Mouse (Mus musculus): ENCODE measurements around the gene Btg4.

DNA sequence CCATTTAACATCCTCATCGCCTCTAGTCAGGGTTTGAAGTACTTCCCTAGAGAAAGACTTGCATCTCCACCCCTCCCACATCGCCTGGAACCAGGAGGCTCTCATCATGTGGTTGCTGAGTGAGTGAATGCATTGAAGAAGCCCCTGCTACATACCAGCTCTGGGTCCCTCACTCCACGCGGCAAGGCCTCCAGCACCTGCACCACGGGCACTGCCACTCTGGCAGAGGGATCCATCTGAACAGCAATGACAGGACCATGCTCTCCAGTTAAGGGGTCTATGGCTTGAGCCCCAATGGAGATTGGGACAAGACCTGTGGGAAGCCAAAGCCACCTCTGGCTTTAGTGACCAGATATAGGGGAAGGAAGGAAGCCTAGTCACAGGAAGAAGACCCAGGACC lies 86.6 kb downstream of the Btg4 start:
- TF ChIP-seq CTCF (IDR thresholded peaks at IDR 0.05; ENCODE audit: low read depth, low read length) = no peak
- no peak for TF ChIP-seq POLR2A (IDR thresholded peaks at IDR 0.05; ENCODE audit: insufficient read depth, low read length)

Measured in ES-Bruce4 (cell line).